Mouse (Mus musculus): ENCODE measurements around the gene Gabbr2. TPM values are rescaled to one million over a fixed set of nuclear protein-coding genes. Genes with fewer than 3 reads are reported as not detected.

Gabbr2 gene
- polyA plus RNA-seq, 1 experiment from 2014 or later, result 0.88 TPM

DNA sequence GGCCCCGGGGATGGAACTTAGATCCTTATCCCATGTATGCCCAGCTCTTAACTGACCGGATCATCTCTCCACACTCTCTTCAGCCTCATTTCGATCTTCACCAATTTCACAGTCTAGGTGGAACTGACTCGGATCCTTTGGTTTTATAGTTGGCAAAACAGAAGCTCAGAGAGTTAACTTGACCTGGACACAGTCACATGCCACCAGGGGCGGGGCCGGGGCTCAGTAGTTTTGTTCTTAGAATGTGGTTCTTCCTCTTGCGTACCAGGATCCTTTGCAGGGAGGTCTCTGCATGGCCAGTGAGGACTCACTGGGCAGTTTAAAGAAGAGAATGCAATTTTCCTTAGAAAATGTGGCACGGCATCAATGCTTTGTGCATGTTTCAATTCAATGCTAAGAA is 135.5 kb downstream of the Gabbr2 start:
- no peak for ATAC-seq
- Histone ChIP-seq H3K4me2 (no peak overlapping the region), H3K27ac (no peak overlapping the region), H3K36me3 (ENCODE audit: poor library complexity, severe bottlenecking) (no peaks in the 10 kb centered on the region), H3K9me3 (replicated peaks) (no peaks in the 10 kb centered on the region), H3K4me1 (peaks cover 25% of the 10 kb centered on the region), H3K27me3 (peaks cover 65% of the 10 kb centered on the region), H3K4me3 (no peak overlapping the region), H3K9ac (no peak overlapping the region)
- 93% methylated on average over 8 of the region's 8 CpGs for WGBS

DNA sequence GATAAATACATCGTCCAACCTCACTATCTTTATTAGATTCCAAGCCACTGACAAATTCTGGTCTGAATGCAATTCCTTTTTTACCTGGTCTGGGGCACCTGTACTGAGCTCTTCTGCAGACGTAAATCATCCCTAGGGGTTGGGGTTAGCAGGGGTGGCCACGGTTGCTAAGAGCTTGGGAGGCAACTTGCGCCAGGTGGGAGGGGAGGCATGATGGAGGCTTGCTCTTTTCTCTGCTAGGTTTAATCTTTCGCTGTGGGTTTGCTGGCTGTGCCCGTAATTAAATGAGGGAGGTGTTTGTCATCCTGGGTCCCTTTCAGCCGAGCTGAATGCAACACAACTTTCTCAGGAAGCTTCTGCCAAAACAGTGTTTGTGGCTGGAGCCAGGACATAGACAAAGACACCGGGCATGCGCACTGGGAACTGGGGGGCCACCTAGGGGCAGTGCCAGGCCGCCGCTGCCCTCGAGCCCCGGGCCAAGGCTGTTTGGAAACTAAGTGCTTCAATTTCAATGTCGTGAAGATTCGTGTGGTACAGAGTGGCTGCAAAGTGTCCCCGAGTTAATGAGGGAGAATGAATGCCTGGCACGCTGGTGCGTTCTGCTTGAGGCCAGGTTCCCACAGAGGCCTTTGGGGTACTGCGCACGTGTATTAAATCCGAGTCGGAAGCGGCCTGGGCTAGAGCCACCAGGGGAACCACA is 136.8 kb downstream of the Gabbr2 start:
- H3K27ac ChIP-seq, result no peak overlapping the region
- no peaks in the 10 kb centered on the region for H3K36me3 ChIP-seq (ENCODE audit: poor library complexity, severe bottlenecking)
- ATAC-seq, result peak; percentile 77
- H3K4me1 ChIP-seq, result peaks cover 25% of the 10 kb centered on the region
- H3K9ac ChIP-seq, result no peak overlapping the region
- H3K27me3 ChIP-seq, result peaks cover 61% of the 10 kb centered on the region
- H3K4me2 ChIP-seq, result peak overlapping the region; percentile 26
- no peak overlapping the region for H3K4me3 ChIP-seq
- WGBS, result 34% methylated on average over 23 of the region's 23 CpGs
- H3K9me3 ChIP-seq (replicated peaks), result no peaks in the 10 kb centered on the region

DNA sequence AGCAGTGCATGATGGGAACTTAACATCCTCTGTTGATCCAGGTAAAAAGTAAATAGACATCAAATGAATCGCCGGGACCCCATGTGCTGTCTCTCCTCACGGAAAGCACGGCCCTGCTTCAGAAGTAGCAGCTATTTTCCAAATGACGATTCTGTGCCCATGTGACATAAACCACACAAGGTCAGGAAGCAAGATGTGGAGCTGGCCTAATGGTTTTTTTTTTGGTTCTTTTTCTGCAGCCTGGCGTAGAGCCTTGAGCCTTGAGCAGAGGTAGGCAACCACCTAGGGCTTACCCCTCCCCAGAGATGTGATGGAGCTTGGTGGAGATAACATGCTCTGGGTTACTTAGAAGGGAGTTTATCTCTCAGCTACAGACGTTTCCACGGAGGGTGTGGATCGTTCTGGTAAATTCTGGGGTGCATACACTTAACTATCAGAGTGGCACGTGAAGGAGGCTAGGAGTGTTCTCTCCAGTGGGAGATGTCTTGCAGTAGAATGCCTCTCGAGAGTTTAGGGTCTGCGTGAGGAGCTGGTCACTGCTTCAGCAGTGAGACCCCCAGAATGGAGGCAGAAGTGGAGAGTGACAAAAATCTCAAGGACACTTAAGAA is 137.7 kb downstream of the Gabbr2 start:
- no peaks in the 10 kb centered on the region for H3K36me3 ChIP-seq (ENCODE audit: poor library complexity, severe bottlenecking)
- H3K9ac ChIP-seq, result no peak overlapping the region
- H3K27me3 ChIP-seq, result peaks cover 64% of the 10 kb centered on the region
- ATAC-seq, result no peak
- H3K4me2 ChIP-seq, result no peak overlapping the region
- no peak overlapping the region for H3K27ac ChIP-seq
- no peak overlapping the region for H3K4me3 ChIP-seq
- H3K4me1 ChIP-seq, result peaks cover 22% of the 10 kb centered on the region
- 88% methylated on average over 12 of the region's 12 CpGs for WGBS
- H3K9me3 ChIP-seq (replicated peaks), result 0 out of 2 replicates have a peak, but pooled peaks cover 2% of the 10 kb centered on the region

DNA sequence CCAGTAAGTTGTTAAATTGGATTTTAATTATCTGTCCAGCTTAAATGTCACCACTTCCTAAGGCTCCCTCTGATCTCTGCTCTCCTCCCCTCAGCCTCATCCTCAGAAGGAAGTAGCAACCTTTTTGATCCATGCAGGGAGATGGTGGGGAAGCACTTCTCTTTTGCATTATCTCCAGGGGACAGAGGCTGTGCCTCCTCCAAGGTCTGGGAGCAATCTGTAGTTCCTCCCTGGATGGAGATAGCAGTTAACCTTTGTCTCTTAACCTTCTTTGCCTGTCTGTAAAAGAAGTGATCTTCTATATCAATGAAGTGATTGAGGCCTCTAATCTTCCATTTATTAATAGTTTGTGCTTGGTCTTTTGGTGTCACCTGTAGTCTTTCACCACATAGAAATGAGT is 143.9 kb downstream of the Gabbr2 start:
- H3K27ac ChIP-seq, result no peak overlapping the region
- H3K36me3 ChIP-seq (ENCODE audit: poor library complexity, severe bottlenecking), result 0 out of 2 replicates have a peak, but pooled peaks cover 3% of the 10 kb centered on the region
- 0 out of 2 replicates have a peak, but pooled peaks cover 4% of the 10 kb centered on the region for H3K4me1 ChIP-seq
- no peak for ATAC-seq
- no peak overlapping the region for H3K4me2 ChIP-seq
- H3K27me3 ChIP-seq, result peaks cover 37% of the 10 kb centered on the region
- H3K4me3 ChIP-seq, result no peak overlapping the region
- H3K9ac ChIP-seq, result no peak overlapping the region
- H3K9me3 ChIP-seq (replicated peaks), result peaks cover 8% of the 10 kb centered on the region; the same call in 1 of the 2 replicates

DNA sequence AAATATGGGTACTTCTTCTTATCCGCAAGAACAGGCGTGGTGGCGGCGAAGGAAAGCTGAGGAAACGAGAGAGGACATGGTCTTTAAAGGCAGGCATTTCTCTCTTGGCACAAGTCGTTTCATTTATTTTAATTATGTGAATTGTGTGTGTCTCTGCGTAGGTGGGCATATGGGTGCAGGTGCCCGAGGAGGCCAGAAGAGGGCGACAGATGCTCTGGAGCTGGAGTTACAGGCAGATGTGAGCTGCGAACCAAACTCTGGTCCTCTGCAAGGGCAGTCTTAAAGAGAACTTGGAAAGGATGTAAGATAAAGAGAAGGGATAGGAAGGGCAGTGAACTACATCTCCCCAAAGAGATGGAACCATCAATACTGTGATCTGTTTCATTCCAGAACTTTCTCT is 145.3 kb downstream of the Gabbr2 start:
- peaks cover 8% of the 10 kb centered on the region; the same call in 1 of the 2 replicates for H3K9me3 ChIP-seq (replicated peaks)
- peaks cover 27% of the 10 kb centered on the region for H3K27me3 ChIP-seq
- 0 out of 2 replicates have a peak, but pooled peaks cover 3% of the 10 kb centered on the region for H3K36me3 ChIP-seq (ENCODE audit: poor library complexity, severe bottlenecking)
- H3K4me3 ChIP-seq, result no peak overlapping the region
- no peak for ATAC-seq
- H3K4me2 ChIP-seq, result no peak overlapping the region
- WGBS, result 96% methylated on average over 10 of the region's 10 CpGs
- 0 out of 2 replicates have a peak, but pooled peaks cover under 1% of the 10 kb centered on the region for H3K4me1 ChIP-seq
- H3K27ac ChIP-seq, result no peak overlapping the region
- no peak overlapping the region for H3K9ac ChIP-seq

DNA sequence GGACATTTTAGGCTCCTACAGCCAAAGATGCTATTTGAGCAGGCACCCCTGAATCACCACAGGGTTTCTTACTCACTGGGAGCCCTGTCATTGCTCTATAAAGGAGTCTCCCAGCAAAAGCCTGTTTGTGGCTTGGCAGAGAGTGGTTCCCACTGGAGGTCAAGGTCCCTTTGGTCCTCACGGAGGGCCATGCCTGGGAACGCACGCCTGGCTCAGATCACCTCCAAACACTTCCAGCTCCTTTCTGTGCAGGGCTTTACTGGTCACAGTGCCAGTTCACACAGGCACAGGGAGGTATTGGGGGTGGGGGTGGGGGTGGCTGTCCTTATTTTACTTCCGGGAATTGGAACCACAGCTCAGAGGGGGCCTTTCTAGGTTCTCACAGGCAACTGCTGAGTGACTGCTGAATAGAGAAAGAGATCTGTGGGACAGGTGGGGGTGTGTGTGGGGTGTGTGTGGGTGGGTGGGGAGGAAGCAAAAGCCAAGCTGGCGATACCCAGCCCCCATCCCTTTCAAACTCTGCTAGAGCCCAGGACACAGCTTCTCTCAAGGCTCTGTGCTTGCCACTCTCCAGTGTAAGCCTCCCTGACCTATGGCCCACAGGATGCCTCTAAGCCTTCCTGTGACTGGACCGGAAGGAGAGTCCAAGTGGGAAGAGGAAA is 146.6 kb downstream of the Gabbr2 start:
- Histone ChIP-seq H3K9me3 (replicated peaks) (peaks cover 8% of the 10 kb centered on the region; the same call in 1 of the 2 replicates), H3K4me3 (no peak overlapping the region), H3K27ac (no peak overlapping the region), H3K9ac (no peak overlapping the region), H3K4me2 (no peak overlapping the region), H3K36me3 (ENCODE audit: poor library complexity, severe bottlenecking) (0 out of 2 replicates have a peak, but pooled peaks cover 3% of the 10 kb centered on the region), H3K4me1 (no peaks in the 10 kb centered on the region), H3K27me3 (peaks cover 22% of the 10 kb centered on the region)
- no peak for ATAC-seq
- 68% methylated on average over 6 of the region's 6 CpGs for WGBS

DNA sequence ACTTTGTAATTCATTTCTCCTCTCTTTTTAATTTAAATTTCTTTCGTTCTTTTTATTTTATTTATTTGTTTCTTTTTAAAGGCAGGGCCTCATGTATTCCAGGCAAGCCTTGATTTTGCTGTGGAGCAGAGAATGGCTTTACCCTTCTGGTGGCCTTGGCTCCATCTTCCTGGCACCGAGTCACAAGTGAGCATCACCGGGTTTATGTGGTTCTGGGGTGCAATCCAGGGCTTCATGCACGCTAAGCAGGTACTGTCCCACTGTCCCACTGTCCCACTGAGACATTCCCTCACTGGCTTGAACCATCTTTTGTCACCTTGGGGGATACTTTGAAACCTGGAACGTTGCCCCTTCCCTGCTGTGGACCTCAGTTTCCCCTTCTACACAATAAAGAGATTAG is 147.1 kb downstream of the Gabbr2 start:
- WGBS, result 77% methylated on average over 5 of the region's 5 CpGs
- Histone ChIP-seq H3K9me3 (replicated peaks) (peaks cover 8% of the 10 kb centered on the region; the same call in 1 of the 2 replicates), H3K4me1 (no peaks in the 10 kb centered on the region), H3K4me2 (no peak overlapping the region), H3K27me3 (peaks cover 17% of the 10 kb centered on the region), H3K4me3 (no peak overlapping the region), H3K27ac (no peak overlapping the region), H3K9ac (no peak overlapping the region), H3K36me3 (ENCODE audit: poor library complexity, severe bottlenecking) (0 out of 2 replicates have a peak, but pooled peaks cover 3% of the 10 kb centered on the region)
- ATAC-seq, result no peak

DNA sequence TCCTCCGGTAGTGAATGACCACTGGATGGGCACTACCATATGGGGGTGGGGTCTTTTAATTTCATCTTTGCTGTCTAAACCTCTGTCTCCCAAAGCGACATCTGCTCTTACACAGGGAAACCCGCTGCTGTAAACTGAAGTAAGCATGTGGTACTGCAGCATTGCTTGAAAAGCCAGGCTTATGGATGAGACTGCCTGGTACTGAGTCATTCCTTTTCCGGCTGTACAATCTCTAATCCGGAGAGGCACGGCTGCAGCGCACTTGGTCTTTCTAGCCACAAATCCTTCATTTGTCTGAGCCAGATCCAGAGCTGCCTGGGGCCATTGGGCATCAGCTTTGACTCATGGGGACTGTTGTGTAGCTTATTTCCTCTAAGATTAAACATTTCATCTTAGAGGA is 149.1 kb downstream of the Gabbr2 start:
- WGBS, result 86% methylated on average over 7 of the region's 7 CpGs
- H3K36me3 ChIP-seq (ENCODE audit: poor library complexity, severe bottlenecking), result 0 out of 2 replicates have a peak, but pooled peaks cover 3% of the 10 kb centered on the region
- H3K4me1 ChIP-seq, result no peaks in the 10 kb centered on the region
- H3K4me2 ChIP-seq, result no peak overlapping the region
- no peak overlapping the region for H3K9ac ChIP-seq
- peaks cover 6% of the 10 kb centered on the region; the same call in 1 of the 2 replicates for H3K9me3 ChIP-seq (replicated peaks)
- H3K27ac ChIP-seq, result no peak overlapping the region
- H3K27me3 ChIP-seq, result peaks cover 13% of the 10 kb centered on the region; the same call in 1 of the 2 replicates
- H3K4me3 ChIP-seq, result no peak overlapping the region
- no peak for ATAC-seq

DNA sequence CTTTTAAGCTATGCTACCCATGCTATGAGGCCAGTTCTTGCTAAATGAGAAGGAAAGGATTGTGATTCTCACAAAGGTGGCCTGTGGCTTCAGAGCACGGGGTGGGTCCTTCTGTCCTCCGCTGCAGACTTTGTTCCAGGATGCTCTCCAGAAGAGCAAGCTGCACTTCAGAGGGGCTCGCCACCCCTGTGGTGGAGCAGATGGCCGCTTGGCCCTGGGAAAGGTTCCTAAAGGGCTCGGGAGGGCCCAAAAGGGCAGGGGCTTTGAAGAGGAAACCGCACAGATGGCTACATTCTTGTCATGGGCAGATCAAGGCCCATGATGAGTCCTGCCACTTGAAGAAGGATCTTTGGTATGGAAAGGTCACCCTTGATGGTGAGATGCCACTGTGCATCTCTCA is 151.5 kb downstream of the Gabbr2 start:
- WGBS, result 84% methylated on average over 6 of the region's 6 CpGs
- ATAC-seq, result no peak
- Histone ChIP-seq H3K4me1 (peaks cover 9% of the 10 kb centered on the region; the same call in 1 of the 2 replicates), H3K9me3 (replicated peaks) (no peaks in the 10 kb centered on the region), H3K4me2 (no peak overlapping the region), H3K27me3 (peaks cover 16% of the 10 kb centered on the region; the same call in 1 of the 2 replicates), H3K27ac (no peak overlapping the region), H3K36me3 (ENCODE audit: poor library complexity, severe bottlenecking) (no peaks in the 10 kb centered on the region), H3K4me3 (no peak overlapping the region), H3K9ac (no peak overlapping the region)

DNA sequence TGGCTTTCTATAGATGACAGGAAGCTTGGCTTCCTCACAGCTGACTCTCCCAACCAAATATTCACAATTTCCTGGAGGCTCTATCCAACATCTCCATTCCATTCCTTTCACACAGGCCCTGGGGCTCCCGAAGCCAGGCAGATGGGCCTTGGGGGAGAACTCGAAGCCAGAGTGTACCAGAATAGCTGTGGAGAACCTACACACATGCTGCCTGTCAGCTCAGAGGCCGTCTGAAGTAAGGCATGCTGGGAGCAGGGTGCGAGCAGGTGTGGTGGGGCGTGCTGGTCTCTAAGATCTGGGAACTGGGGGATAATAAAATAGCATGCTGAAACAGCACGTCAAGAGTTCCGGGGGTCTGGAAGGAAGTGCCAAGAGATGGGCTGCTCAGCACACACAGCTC is 154.3 kb downstream of the Gabbr2 start:
- H3K4me1 ChIP-seq, result peaks cover 9% of the 10 kb centered on the region; the same call in 1 of the 2 replicates

DNA sequence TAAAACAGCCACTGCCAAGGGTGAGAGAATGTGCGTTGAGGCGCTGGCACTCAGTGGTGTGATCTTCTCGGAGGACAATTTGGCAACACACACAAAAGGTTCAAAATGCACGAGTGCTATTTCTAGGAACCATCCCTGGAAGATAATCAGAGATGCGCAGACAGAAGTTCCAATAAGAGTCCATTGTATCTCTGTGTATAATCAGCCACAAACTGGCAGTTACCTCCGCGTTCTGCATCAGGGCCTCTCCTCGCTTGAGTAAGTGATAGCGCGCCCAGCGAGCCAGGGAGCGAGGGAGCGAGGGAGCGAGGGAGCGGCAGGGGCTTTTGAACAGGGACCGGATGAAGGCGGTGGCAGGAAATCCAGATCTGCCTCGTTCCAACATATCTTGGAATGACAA is 155.6 kb downstream of the Gabbr2 start:
- Histone ChIP-seq H3K27ac (no peak overlapping the region), H3K36me3 (ENCODE audit: poor library complexity, severe bottlenecking) (no peaks in the 10 kb centered on the region), H3K4me1 (peaks cover 9% of the 10 kb centered on the region; the same call in 1 of the 2 replicates), H3K9ac (no peak overlapping the region), H3K9me3 (replicated peaks) (no peaks in the 10 kb centered on the region), H3K4me2 (no peak overlapping the region), H3K4me3 (no peak overlapping the region), H3K27me3 (0 out of 2 replicates have a peak, but pooled peaks cover 10% of the 10 kb centered on the region)
- ATAC-seq, result no peak
- 58% methylated on average over 18 of the region's 18 CpGs for WGBS

More for the DNA sequence above, 154.3 kb downstream of the Gabbr2 start:
- 76% methylated on average over 7 of the region's 7 CpGs for WGBS
- no peak overlapping the region for H3K4me3 ChIP-seq
- ATAC-seq, result no peak
- 0 out of 2 replicates have a peak, but pooled peaks cover 10% of the 10 kb centered on the region for H3K27me3 ChIP-seq
- no peak overlapping the region for H3K27ac ChIP-seq
- H3K9ac ChIP-seq, result no peak overlapping the region
- H3K36me3 ChIP-seq (ENCODE audit: poor library complexity, severe bottlenecking), result no peaks in the 10 kb centered on the region
- no peaks in the 10 kb centered on the region for H3K9me3 ChIP-seq (replicated peaks)
- H3K4me2 ChIP-seq, result no peak overlapping the region

DNA sequence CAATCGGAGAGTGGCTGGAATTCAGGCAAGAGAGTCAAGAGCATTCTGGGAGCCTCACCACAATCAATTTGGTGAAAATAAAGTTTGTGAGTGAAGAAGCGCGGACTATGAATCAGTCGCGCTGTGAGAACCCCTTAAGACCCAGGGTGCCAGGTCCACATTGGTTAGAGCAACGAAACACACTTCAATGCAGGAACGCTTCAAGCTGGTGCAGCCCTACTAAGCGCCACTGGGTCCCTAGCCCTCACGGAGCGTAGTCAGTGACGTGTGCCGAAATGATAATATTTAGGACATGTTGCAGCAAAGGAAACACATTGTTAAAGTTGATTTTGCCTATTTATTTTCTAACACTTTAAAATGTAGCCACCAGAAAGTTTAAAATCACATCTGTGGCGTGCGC is 156.6 kb downstream of the Gabbr2 start:
- 0 out of 2 replicates have a peak, but pooled peaks cover 10% of the 10 kb centered on the region for H3K27me3 ChIP-seq
- no peak overlapping the region for H3K4me2 ChIP-seq
- no peak overlapping the region for H3K4me3 ChIP-seq
- no peak for ATAC-seq
- H3K36me3 ChIP-seq (ENCODE audit: poor library complexity, severe bottlenecking), result no peaks in the 10 kb centered on the region
- H3K4me1 ChIP-seq, result peaks cover 9% of the 10 kb centered on the region; the same call in 1 of the 2 replicates
- no peak overlapping the region for H3K9ac ChIP-seq
- H3K27ac ChIP-seq, result no peak overlapping the region
- H3K9me3 ChIP-seq (replicated peaks), result no peaks in the 10 kb centered on the region
- WGBS, result 96% methylated on average over 14 of the region's 14 CpGs
